Mouse (Mus musculus) brain, embryonic 14.5 days (tissue): ENCODE results near the gene Rad51b.

Source experiments
- CTCF ChIP-seq: fragments of 200-500 bp; IDR thresholded peaks from 2 replicates; pipeline ENCODE4 v1.5.1; 2012; ENCODE audit warnings: inconsistent platforms, mild to moderate bottlenecking, moderate library complexity, borderline replicate concordance; ENCODE audit not compliant: insufficient read depth, insufficient read length; ENCODE audit errors: extremely low read depth
- POLR2A ChIP-seq: fragments of 200-500 bp; IDR thresholded peaks from 2 replicates; pipeline ENCODE4 v1.6.1; 2012; ENCODE audit warnings: mild to moderate bottlenecking, inconsistent platforms, borderline replicate concordance; ENCODE audit not compliant: poor library complexity, insufficient read depth, insufficient read length, severe bottlenecking; ENCODE audit errors: extremely low read depth

GRCm38 (mm10) chr12:79368818-79369217 lies 71.7 kb downstream of the Rad51b start:
- TF ChIP-seq CTCF (no peak), POLR2A (no peak)
